Mouse (Mus musculus) layer of hippocampus, adult 18-20 months (tissue): ENCODE measurements around the gene Plxna2. TPM values are rescaled to one million over a fixed set of nuclear protein-coding genes. Genes with fewer than 3 reads are reported as not detected.

Source experiments
- DNase-seq, 2 experiments: peaks; one replicate each; pipeline ENCODE4 v3.0.0; 2022; ENCODE audit warnings: low spot score in 2 of 2
- total RNA-seq, 2 experiments: library from RNA; stranded (reverse); gene quantifications; 2 replicates each; pipeline ENCODE4 v1.2.3; 2021

Gene Plxna2
- total RNA-seq, 2 experiments from 2014 or later: 62.3 to 66.4 TPM

DNA sequence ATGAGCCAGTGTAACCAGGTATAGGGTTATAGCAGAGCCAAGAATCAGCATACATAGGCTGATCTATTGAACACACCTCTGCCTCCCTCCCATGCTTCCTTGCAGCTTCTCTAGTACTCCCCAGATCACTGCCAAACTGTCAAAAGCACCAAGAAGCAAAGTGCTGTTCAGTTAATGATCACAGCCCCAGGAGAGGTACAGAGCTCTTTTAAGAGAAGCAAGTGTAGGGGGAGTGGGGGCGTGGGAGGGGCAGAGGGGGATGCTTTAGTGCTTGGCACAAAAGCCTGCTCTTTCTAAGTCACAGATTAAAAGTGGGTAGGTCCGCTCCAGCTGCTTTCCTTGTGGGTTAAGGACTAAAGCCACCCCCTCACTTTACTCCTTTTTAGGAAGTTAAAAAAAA lies 85.2 kb downstream of the Plxna2 start:
- DNase-seq: peak in 1 of 2 experiments; percentile 58

DNA sequence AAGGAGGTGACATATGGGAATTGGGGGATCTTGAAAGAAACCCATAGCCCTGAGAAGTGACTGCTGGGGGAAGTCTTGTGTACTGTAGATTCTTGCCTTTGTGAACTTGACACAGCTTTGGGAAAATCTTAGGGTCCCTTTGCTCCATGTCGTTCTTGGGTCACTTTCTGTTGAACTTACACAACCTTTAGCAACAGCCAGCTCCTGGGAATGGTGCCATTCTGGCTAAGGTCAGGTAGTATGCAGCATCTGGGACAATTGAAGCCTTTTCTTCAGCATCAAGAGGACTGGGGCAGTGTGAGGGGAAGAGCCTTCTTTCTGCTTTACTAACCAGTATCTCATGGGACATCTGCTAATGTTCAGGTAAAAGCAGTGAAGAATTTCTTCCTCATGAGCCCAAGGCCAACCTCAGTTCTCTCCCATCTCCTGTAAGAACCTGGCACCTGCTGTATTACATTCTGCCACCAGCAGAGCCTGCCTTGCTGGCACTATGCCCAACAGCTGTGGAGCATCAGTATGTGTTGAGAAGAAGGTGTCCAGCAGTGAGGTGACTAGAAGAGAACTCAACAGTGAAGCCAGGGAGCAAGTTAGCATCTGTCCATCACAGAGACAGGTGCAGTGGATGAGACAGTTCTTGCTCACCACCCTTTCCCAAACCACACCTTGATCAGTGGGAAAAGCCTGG lies 86.3 kb downstream of the Plxna2 start:
- DNase-seq: no peak

- DNase-seq: no peak
These were observed 88.5 kb downstream of the Plxna2 start for GRCm38 (mm10) chr1:194706566-194706965.

GRCm38 (mm10) chr1:194712373-194712772 lies 94.4 kb downstream of the Plxna2 start:
- DNase-seq: no peak

- DNase-seq: no peak
These were observed 96.4 kb downstream of the Plxna2 start for GRCm38 (mm10) chr1:194714138-194715031.

DNA sequence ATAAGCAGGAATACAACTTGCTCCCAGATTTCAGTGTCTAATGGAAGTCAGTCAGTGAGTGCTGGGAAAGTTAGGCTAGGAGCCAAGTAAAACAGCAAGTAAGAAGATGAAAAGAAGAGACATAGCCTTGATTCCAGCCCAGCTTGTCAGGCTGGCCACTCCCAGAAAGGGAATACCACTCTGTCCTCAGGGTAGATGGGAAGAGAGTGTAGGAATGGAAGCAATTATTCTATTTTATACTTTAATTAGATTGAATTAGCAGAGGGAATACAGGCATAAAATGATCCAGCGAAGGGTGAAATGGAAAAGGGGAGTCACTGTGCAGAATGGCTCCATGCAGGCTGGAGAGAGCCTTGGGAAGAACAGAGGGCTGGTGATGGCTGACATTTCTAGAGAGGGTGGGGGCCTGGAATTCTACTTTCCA lies 99.4 kb downstream of the Plxna2 start:
- no peak for DNase-seq

- no peak for DNase-seq
These were observed 102.4 kb downstream of the Plxna2 start for GRCm38 (mm10) chr1:194720406-194720805.

GRCm38 (mm10) chr1:194721260-194721659 lies 103.2 kb downstream of the Plxna2 start:
- no peak for DNase-seq

DNA sequence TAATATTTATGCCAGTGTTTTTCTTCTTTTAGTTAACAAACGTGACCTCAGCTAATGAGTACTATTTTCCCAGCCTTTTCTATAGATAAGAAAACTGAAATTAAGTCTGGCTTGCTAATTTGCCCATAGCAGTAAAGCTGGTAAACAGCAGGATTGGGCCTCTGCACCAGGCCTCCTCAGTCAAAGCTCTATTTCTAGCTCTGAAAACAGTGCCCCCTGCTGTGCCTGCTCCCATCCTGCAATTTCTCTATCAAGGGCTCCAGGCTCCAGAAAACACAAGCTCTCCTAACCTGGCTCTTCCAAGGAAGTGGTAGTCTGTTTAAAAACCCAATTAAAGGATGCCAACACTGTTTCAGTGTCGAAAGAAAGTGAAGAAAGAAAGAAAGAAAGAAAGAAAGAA lies 104.3 kb downstream of the Plxna2 start:
- peak; percentile 53 to 86 for DNase-seq

GRCm38 (mm10) chr1:194734836-194735235 lies 116.8 kb downstream of the Plxna2 start:
- no peak for DNase-seq

- DNase-seq: no peak
These were observed 121.9 kb downstream of the Plxna2 start for GRCm38 (mm10) chr1:194739894-194740293.

DNA sequence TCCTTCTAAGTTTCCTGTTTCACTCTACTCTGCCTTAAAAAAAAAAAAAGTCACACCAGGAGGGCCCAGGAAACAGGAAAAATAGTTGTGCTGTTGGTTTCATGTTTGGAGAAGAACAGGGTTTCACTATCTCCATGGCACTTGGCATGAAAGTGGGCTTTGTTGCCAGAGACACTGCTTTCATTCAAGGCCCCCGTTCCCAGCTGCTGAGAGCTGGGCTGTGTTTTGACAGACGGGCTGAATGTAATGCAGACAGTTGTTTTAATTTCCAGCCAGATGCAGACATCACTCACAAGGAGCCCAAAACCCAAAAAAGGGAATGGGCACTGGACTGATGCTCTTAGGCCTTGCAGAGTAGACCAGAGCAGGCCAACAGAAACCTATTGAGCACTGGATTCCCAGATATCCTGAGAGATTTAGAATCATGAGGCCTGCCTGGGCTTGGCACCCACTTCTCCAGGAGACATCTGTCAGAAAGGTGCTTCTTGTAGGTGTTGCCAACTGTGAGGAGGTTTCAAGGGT lies 124.9 kb downstream of the Plxna2 start:
- DNase-seq: peak; percentile 22 to 50

DNA sequence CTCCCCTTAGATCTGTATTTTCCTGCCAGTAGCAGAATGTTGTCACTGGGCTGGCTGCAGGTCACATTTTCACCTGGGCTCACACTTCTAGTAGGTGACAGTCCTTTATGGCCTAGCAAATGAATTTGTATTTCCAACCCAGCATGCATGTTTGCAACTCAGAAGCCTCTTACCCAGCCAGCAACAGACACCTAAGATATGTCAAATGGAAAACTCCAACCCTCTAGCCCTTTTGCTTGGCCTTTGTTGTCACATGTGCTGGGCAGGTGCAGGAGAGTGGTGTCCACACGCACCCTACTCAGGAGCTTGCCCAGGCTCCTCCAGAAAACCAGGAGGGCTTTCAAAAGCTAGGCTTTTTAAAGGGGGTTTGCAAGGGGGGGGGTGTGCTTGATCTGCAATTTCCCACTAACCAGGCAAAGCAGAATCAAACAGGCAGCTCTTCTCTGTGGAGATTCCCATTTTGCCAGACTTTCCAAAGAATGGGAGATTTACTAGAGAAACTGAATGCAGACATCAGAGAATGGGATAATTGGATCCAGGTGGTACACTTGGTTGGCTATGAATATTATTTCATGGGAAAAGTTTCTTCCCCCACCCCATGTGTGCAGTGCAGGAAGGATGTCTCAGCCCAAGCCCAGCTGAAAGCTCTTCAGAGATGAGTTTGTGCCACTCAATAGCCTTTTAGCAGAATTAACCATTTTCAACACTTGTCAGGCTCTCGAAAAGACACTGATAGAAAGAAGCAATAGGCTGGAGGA lies 127.3 kb downstream of the Plxna2 start:
- DNase-seq: no peak

GRCm38 (mm10) chr1:194746332-194747249 lies 128.6 kb downstream of the Plxna2 start:
- peak; percentile 27 to 51 for DNase-seq

- DNase-seq: no peak
These were observed 129.2 kb downstream of the Plxna2 start for GRCm38 (mm10) chr1:194747258-194747657.

GRCm38 (mm10) chr1:194753168-194753567 lies 135.2 kb downstream of the Plxna2 start:
- DNase-seq: peak in 1 of 2 experiments; percentile 74

DNA sequence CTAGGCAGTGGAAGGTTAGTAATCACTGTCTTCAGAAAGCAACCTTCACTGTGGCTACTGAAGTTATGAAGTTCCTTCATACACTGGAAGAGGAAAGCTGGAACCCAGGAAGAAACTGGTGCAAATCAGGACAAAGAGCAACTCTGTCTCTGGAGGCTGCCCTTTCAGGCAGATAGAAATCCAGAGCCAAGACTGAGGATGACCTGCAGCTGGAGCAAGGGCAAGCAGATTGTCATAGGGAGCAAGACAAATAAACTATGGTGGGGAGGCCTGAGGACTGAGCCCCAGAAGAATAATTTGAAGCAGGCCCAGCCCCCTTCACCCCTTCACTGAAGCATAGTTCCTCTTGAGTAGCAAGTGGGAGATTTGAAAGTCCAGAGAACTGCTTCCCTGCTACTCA lies 138.0 kb downstream of the Plxna2 start:
- no peak for DNase-seq

DNA sequence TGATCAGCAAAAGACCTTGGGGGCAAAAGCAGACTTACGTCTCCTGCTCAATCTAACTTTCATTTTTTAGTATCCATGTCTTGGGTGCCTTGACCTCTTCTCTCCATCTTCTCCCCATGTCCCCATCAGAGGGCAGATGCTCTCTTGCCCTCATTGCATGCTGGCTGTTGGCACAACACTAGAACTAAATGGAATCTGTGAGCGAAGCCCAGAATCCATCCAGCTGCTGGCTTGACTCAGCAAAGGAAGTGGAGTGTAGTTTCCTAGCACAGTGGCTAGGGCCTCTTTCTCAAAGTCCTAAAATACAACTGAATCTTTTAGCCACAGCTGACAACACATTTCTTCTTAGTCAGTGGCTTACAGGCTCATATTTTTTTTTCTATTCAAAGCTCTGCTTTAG lies 138.4 kb downstream of the Plxna2 start:
- DNase-seq: no peak

- DNase-seq: no peak
These were observed 138.8 kb downstream of the Plxna2 start for GRCm38 (mm10) chr1:194756863-194757262.
